Mouse (Mus musculus): ENCODE data around the gene Myocd. TPM values are rescaled to one million over a fixed set of nuclear protein-coding genes. Genes with fewer than 3 reads are reported as not detected.

Gene Myocd
- polyA plus RNA-seq, 1 experiment from 2014 or later: 1.2 TPM

GRCm38 (mm10) chr11:65142838-65143417 lies 126.9 kb downstream of the Myocd start:
- ATAC-seq (replicated peaks; ENCODE audit: low FRiP score): no peak
- no peaks in the 10 kb centered on the region for H3K36me3 ChIP-seq (ENCODE audit: control insufficient read depth, insufficient read depth, low read length)
- H3K27me3 ChIP-seq (ENCODE audit: control insufficient read depth, insufficient read depth, low read length): no peaks in the 10 kb centered on the region
- DNase-seq (ENCODE audit: low spot score): no peak
- H3K9ac ChIP-seq (ENCODE audit: low read length): no peak overlapping the region
- 69% methylated on average over 4 of the region's 4 CpGs for WGBS
- no peaks in the 10 kb centered on the region for H3K9me3 ChIP-seq (ENCODE audit: control insufficient read depth, low read length)
- no peaks in the 10 kb centered on the region for H3K4me1 ChIP-seq (replicated peaks; ENCODE audit: control insufficient read depth, insufficient read depth, low read length)
- no peak overlapping the region for H3K4me3 ChIP-seq (ENCODE audit: low read depth, low read length)
- no peak overlapping the region for H3K27ac ChIP-seq (ENCODE audit: low read depth, low read length)
- no peak overlapping the region for H3K4me2 ChIP-seq (ENCODE audit: low read depth, low read length, severe bottlenecking)

GRCm38 (mm10) chr11:65139030-65139429 lies 130.8 kb downstream of the Myocd start:
- Histone ChIP-seq H3K4me1 (replicated peaks; ENCODE audit: control insufficient read depth, insufficient read depth, low read length) (no peaks in the 10 kb centered on the region), H3K4me2 (ENCODE audit: low read depth, low read length, severe bottlenecking) (no peak overlapping the region), H3K9me3 (ENCODE audit: control insufficient read depth, low read length) (no peaks in the 10 kb centered on the region), H3K36me3 (ENCODE audit: control insufficient read depth, insufficient read depth, low read length) (no peaks in the 10 kb centered on the region), H3K27me3 (ENCODE audit: control insufficient read depth, insufficient read depth, low read length) (no peaks in the 10 kb centered on the region), H3K4me3 (ENCODE audit: low read depth, low read length) (no peak overlapping the region), H3K27ac (ENCODE audit: low read depth, low read length) (no peak overlapping the region), H3K9ac (ENCODE audit: low read length) (no peak overlapping the region)
- 88% methylated on average over 3 of the region's 3 CpGs for WGBS
- DNase-seq (ENCODE audit: low spot score) (no peak), ATAC-seq (replicated peaks; ENCODE audit: low FRiP score) (no peak)

- no peak for DNase-seq (ENCODE audit: low spot score)
- ATAC-seq (replicated peaks; ENCODE audit: low FRiP score): no peak
- Histone ChIP-seq H3K4me3 (ENCODE audit: low read depth, low read length) (no peak overlapping the region), H3K27me3 (ENCODE audit: control insufficient read depth, insufficient read depth, low read length) (no peaks in the 10 kb centered on the region), H3K27ac (ENCODE audit: low read depth, low read length) (no peak overlapping the region), H3K36me3 (ENCODE audit: control insufficient read depth, insufficient read depth, low read length) (no peaks in the 10 kb centered on the region), H3K9me3 (ENCODE audit: control insufficient read depth, low read length) (no peaks in the 10 kb centered on the region), H3K4me1 (replicated peaks; ENCODE audit: control insufficient read depth, insufficient read depth, low read length) (no peaks in the 10 kb centered on the region), H3K9ac (ENCODE audit: low read length) (no peak overlapping the region), H3K4me2 (ENCODE audit: low read depth, low read length, severe bottlenecking) (no peak overlapping the region)
- 87% methylated on average over 2 of the region's 2 CpGs for WGBS
Observed at GRCm38 (mm10) chr11:65137145-65137652, 132.6 kb downstream of the Myocd start.

- Histone ChIP-seq H3K4me1 (replicated peaks; ENCODE audit: control insufficient read depth, insufficient read depth, low read length) (no peaks in the 10 kb centered on the region), H3K4me2 (ENCODE audit: low read depth, low read length, severe bottlenecking) (no peak overlapping the region), H3K9me3 (ENCODE audit: control insufficient read depth, low read length) (no peaks in the 10 kb centered on the region), H3K4me3 (ENCODE audit: low read depth, low read length) (no peak overlapping the region), H3K27me3 (ENCODE audit: control insufficient read depth, insufficient read depth, low read length) (no peaks in the 10 kb centered on the region), H3K9ac (ENCODE audit: low read length) (no peak overlapping the region), H3K27ac (ENCODE audit: low read depth, low read length) (no peak overlapping the region), H3K36me3 (ENCODE audit: control insufficient read depth, insufficient read depth, low read length) (no peaks in the 10 kb centered on the region)
- ATAC-seq (replicated peaks; ENCODE audit: low FRiP score) (no peak), DNase-seq (ENCODE audit: low spot score) (no peak)
- WGBS: 93% methylated on average over 8 of the region's 8 CpGs
Observed at GRCm38 (mm10) chr11:65135251-65135739, 134.5 kb downstream of the Myocd start.

DNA sequence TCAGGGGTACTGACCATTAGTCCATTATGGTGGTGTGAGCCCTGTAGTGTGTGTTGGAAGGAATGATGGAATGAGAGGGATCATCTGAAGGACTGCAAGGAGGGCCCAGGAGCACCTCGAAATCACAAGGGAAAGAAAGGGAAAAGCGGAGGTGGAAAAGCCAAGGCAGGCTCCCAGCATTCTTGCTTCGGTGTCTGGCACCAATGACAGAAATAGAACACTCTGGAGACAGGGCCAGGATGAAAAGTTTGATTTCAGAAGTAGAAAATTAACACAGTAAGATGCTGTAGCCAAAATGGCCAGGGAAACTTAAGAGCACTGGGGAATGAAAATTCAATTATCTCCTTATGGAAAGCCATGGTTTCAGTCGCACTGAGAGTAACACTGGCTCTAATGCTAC lies 136.1 kb downstream of the Myocd start:
- DNase-seq (ENCODE audit: low spot score) (no peak), ATAC-seq (replicated peaks; ENCODE audit: low FRiP score) (no peak)
- Histone ChIP-seq H3K27ac (ENCODE audit: low read depth, low read length) (no peak overlapping the region), H3K36me3 (ENCODE audit: control insufficient read depth, insufficient read depth, low read length) (no peaks in the 10 kb centered on the region), H3K27me3 (ENCODE audit: control insufficient read depth, insufficient read depth, low read length) (no peaks in the 10 kb centered on the region), H3K4me2 (ENCODE audit: low read depth, low read length, severe bottlenecking) (no peak overlapping the region), H3K9me3 (ENCODE audit: control insufficient read depth, low read length) (no peaks in the 10 kb centered on the region), H3K4me1 (replicated peaks; ENCODE audit: control insufficient read depth, insufficient read depth, low read length) (no peaks in the 10 kb centered on the region), H3K4me3 (ENCODE audit: low read depth, low read length) (no peak overlapping the region), H3K9ac (ENCODE audit: low read length) (no peak overlapping the region)
- 92% methylated on average over 4 of the region's 4 CpGs for whole genome bisulfite sequencing

GRCm38 (mm10) chr11:65129110-65129509 lies 140.7 kb downstream of the Myocd start:
- H3K27ac ChIP-seq (ENCODE audit: low read depth, low read length): no peak overlapping the region
- H3K9ac ChIP-seq (ENCODE audit: low read length): no peak overlapping the region
- H3K27me3 ChIP-seq (ENCODE audit: control insufficient read depth, insufficient read depth, low read length): no peaks in the 10 kb centered on the region
- WGBS: 84% methylated on average over 4 of the region's 4 CpGs
- no peaks in the 10 kb centered on the region for H3K36me3 ChIP-seq (ENCODE audit: control insufficient read depth, insufficient read depth, low read length)
- H3K4me3 ChIP-seq (ENCODE audit: low read depth, low read length): no peak overlapping the region
- peaks cover 4% of the 10 kb centered on the region; the same call in 1 of the 2 replicates for H3K4me1 ChIP-seq (replicated peaks; ENCODE audit: control insufficient read depth, insufficient read depth, low read length)
- H3K4me2 ChIP-seq (ENCODE audit: low read depth, low read length, severe bottlenecking): no peak overlapping the region
- ATAC-seq (replicated peaks; ENCODE audit: low FRiP score) (no peak), DNase-seq (ENCODE audit: low spot score) (no peak)
- H3K9me3 ChIP-seq (ENCODE audit: control insufficient read depth, low read length): no peaks in the 10 kb centered on the region

- ATAC-seq (replicated peaks; ENCODE audit: low FRiP score) (no peak), DNase-seq (ENCODE audit: low spot score) (no peak)
- Histone ChIP-seq H3K4me2 (ENCODE audit: low read depth, low read length, severe bottlenecking) (no peak overlapping the region), H3K36me3 (ENCODE audit: control insufficient read depth, insufficient read depth, low read length) (no peaks in the 10 kb centered on the region), H3K27me3 (ENCODE audit: control insufficient read depth, insufficient read depth, low read length) (no peaks in the 10 kb centered on the region), H3K9me3 (ENCODE audit: control insufficient read depth, low read length) (no peaks in the 10 kb centered on the region), H3K4me3 (ENCODE audit: low read depth, low read length) (no peak overlapping the region), H3K9ac (ENCODE audit: low read length) (no peak overlapping the region), H3K27ac (ENCODE audit: low read depth, low read length) (no peak overlapping the region), H3K4me1 (replicated peaks; ENCODE audit: control insufficient read depth, insufficient read depth, low read length) (peaks cover 4% of the 10 kb centered on the region; the same call in 1 of the 2 replicates)
- WGBS: 90% methylated on average over 4 of the region's 4 CpGs
Observed at GRCm38 (mm10) chr11:65128666-65129065, 141.1 kb downstream of the Myocd start.

- ATAC-seq (replicated peaks; ENCODE audit: low FRiP score) (no peak), DNase-seq (ENCODE audit: low spot score) (no peak)
- Histone ChIP-seq H3K27ac (ENCODE audit: low read depth, low read length) (no peak overlapping the region), H3K9me3 (ENCODE audit: control insufficient read depth, low read length) (no peaks in the 10 kb centered on the region), H3K4me3 (ENCODE audit: low read depth, low read length) (no peak overlapping the region), H3K27me3 (ENCODE audit: control insufficient read depth, insufficient read depth, low read length) (no peaks in the 10 kb centered on the region), H3K4me2 (ENCODE audit: low read depth, low read length, severe bottlenecking) (no peak overlapping the region), H3K4me1 (replicated peaks; ENCODE audit: control insufficient read depth, insufficient read depth, low read length) (peaks cover 4% of the 10 kb centered on the region; the same call in 1 of the 2 replicates), H3K9ac (ENCODE audit: low read length) (no peak overlapping the region), H3K36me3 (ENCODE audit: control insufficient read depth, insufficient read depth, low read length) (no peaks in the 10 kb centered on the region)
- WGBS: 72% methylated on average over 9 of the region's 9 CpGs
Observed at GRCm38 (mm10) chr11:65126566-65126965, 143.2 kb downstream of the Myocd start.

All from forebrain, embryonic 11.5 days (tissue).